Mouse (Mus musculus) myocyte (in vitro differentiated cells): ENCODE data around the gene Whamm. TPM values are rescaled to one million over a fixed set of nuclear protein-coding genes. Genes with fewer than 3 reads are reported as not detected.

Experiments used
- H3K27me3 ChIP-seq: one replicate; pipeline ENCODE4 v1.6.1; 2011; ENCODE audit not compliant: control insufficient read depth, insufficient read depth, insufficient read length
- H3K36me3 ChIP-seq: one replicate; pipeline ENCODE4 v1.6.1; 2011; ENCODE audit not compliant: control insufficient read depth, insufficient read depth
- H3K4me2 ChIP-seq: one replicate; pipeline ENCODE4 v1.6.1; 2011; ENCODE audit warnings: low read depth, control low read depth
- H3K4me3 ChIP-seq: one replicate; pipeline ENCODE4 v1.5.1; 2011; ENCODE audit warnings: mild to moderate bottlenecking, control low read depth, moderate library complexity
- H3K79me2 ChIP-seq: one replicate; pipeline ENCODE4 v1.6.1; 2011; ENCODE audit not compliant: control insufficient read depth, insufficient read depth
- H3ac ChIP-seq: one replicate; pipeline ENCODE4 v1.6.1; 2011; ENCODE audit not compliant: control insufficient read depth, insufficient read length
- CEBPB ChIP-seq: IDR thresholded peaks from 2 replicates; pipeline ENCODE4 v1.6.1; 2011; ENCODE audit warnings: mild to moderate bottlenecking, moderate library complexity; ENCODE audit not compliant: poor library complexity, insufficient read depth, severe bottlenecking
- E2F4 ChIP-seq: IDR thresholded peaks from one replicate; pipeline ENCODE4 v1.6.1; 2011; ENCODE audit warnings: mild to moderate bottlenecking, control low read depth, moderate library complexity; ENCODE audit not compliant: insufficient read depth
- MAX ChIP-seq: IDR thresholded peaks from one replicate; pipeline ENCODE4 v1.6.1; 2011; ENCODE audit warnings: low read depth, mild to moderate bottlenecking, control low read depth
- MYOD1 ChIP-seq, 3 experiments: IDR thresholded peaks; one replicate each; pipeline ENCODE4 v1.6.1; 2011; ENCODE audit warnings: control low read depth in 2 of 3, low read depth in 2 of 3, mild to moderate bottlenecking in 2 of 3, moderate library complexity in 1 of 3; ENCODE audit not compliant: insufficient read length in 2 of 3, control insufficient read depth in 1 of 3
- MYOG ChIP-seq, 3 experiments: IDR thresholded peaks; one replicate each; pipeline ENCODE4 v1.6.1; 2011; ENCODE audit warnings: control low read depth in 2 of 3, low read depth in 2 of 3, mild to moderate bottlenecking in 2 of 3; ENCODE audit not compliant: insufficient read length in 2 of 3, control insufficient read depth in 1 of 3, insufficient read depth in 1 of 3
- POLR2A ChIP-seq: IDR thresholded peaks from one replicate; pipeline ENCODE4 v1.6.1; 2011; ENCODE audit warnings: low read depth, mild to moderate bottlenecking, control low read depth, moderate library complexity; ENCODE audit not compliant: insufficient read length
- POLR2AphosphoS2 ChIP-seq: IDR thresholded peaks from one replicate; pipeline ENCODE4 v1.6.1; 2011; ENCODE audit warnings: low read depth, control low read depth; ENCODE audit not compliant: insufficient read length
- REST ChIP-seq: IDR thresholded peaks from one replicate; pipeline ENCODE4 v1.6.1; 2011; ENCODE audit warnings: mild to moderate bottlenecking, control low read depth, moderate library complexity; ENCODE audit not compliant: insufficient read depth, insufficient read length
- SRF ChIP-seq: IDR thresholded peaks from one replicate; pipeline ENCODE4 v1.6.1; 2011; ENCODE audit warnings: low read depth; ENCODE audit not compliant: control insufficient read depth, insufficient read length
- TCF12 ChIP-seq: IDR thresholded peaks from one replicate; pipeline ENCODE4 v1.6.1; 2011; ENCODE audit warnings: mild to moderate bottlenecking, control low read depth; ENCODE audit not compliant: poor library complexity, insufficient read depth, severe bottlenecking
- TCF3 ChIP-seq: IDR thresholded peaks from one replicate; pipeline ENCODE4 v1.6.1; 2011; ENCODE audit warnings: low read depth, control low read depth; ENCODE audit not compliant: insufficient read length
- USF1 ChIP-seq: IDR thresholded peaks from one replicate; pipeline ENCODE4 v1.6.1; 2011; ENCODE audit warnings: low read depth, mild to moderate bottlenecking, control low read depth, moderate library complexity
- polyA plus RNA-seq: library from polyadenylated mRNA; unstranded; fragments of >200 nt; fragmentation: generic; extraction: Trizol; gene quantifications from one replicate; pipeline ENCODE4 v1.2.1, GENCODE M21; 2012; ENCODE audit warnings: missing spikeins

The Whamm gene
- polyA plus RNA-seq, 1 experiment: 4.0 TPM

DNA sequence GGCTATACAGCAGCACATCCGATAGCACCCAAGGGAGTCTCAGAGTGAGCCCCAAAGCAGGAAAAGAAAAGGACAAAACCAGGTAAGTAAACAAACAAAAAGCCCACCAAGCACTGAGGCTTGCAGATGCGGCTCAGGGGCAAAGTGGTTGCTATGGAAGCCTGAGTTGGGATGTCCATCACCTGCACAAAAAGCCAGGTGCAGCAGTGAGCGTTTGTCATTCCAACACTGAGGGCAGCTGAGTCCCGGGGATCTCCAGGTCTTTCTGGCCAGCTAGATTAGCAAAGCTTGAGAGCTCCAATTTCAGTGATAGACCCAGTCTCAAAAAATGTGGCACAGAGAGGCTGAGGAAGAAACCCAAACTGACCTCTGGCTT, 13.1 kb upstream of the Whamm start:
- Histone ChIP-seq H3K4me3 (no peak overlapping the region), H3K27me3 (peaks cover 17% of the 10 kb centered on the region), H3ac (no peak overlapping the region), H3K36me3 (no peaks in the 10 kb centered on the region), H3K79me2 (no peaks in the 10 kb centered on the region), H3K4me2 (no peak overlapping the region)
- no peak for TF ChIP-seq E2F4
- TF ChIP-seq USF1: no peak
- no peak for TF ChIP-seq MAX
- TF ChIP-seq SRF: no peak

DNA sequence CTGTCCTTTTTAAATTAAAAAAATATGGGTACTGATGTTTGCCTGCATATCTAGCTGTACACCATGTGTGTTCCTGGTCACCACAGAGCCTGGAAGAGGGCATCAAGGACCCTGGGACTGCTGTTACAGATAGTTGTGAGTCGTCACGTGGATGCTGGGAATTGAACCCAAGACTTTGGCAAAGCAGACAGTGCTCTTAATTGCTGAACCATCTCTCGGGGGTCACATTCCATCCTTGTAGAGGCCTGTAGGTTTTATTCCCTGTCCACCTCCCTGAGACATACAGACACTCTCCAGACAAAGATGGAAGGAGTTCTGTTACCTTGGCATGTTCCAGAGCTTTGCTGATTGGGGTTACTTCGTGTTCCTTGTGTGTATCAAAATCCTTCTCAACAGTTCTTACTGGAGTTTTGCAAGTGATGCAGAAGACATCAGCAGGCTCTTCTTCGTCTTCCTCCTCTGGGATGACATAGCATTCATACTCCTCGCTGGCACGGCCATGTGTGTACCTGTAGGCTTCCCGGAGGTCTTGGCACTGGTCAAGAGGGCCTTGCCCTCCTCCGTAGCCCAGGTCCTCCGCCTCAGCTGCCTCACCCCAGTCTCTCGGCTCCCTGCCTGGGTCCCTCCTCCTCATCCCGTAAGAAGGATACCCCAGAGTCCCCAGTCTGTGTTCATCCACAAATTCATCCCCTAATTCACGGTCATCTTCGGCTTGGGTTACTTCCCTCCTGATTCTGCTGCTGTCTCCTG, 11.7 kb upstream of the Whamm start:
- no peak for TF ChIP-seq MYOG (IDR thresholded peaks at IDR 0.05; ENCODE audit: control insufficient read depth in 1 of 3, insufficient read depth in 1 of 3, insufficient read length in 2 of 3, low read depth in 2 of 3)
- TF ChIP-seq USF1: no peak
- TF ChIP-seq CEBPB: no peak
- no peak for TF ChIP-seq SRF
- no peak for TF ChIP-seq MAX
- no peak for TF ChIP-seq MYOD1 (IDR thresholded peaks at IDR 0.05; ENCODE audit: control insufficient read depth in 1 of 3, insufficient read length in 2 of 3, low read depth in 2 of 3)
- no peak for TF ChIP-seq TCF12
- TF ChIP-seq TCF3: no peak
- TF ChIP-seq E2F4: no peak
- no peak for TF ChIP-seq POLR2AphosphoS2
- TF ChIP-seq REST: no peak
- no peaks in the 10 kb centered on the region for H3K79me2 ChIP-seq

DNA sequence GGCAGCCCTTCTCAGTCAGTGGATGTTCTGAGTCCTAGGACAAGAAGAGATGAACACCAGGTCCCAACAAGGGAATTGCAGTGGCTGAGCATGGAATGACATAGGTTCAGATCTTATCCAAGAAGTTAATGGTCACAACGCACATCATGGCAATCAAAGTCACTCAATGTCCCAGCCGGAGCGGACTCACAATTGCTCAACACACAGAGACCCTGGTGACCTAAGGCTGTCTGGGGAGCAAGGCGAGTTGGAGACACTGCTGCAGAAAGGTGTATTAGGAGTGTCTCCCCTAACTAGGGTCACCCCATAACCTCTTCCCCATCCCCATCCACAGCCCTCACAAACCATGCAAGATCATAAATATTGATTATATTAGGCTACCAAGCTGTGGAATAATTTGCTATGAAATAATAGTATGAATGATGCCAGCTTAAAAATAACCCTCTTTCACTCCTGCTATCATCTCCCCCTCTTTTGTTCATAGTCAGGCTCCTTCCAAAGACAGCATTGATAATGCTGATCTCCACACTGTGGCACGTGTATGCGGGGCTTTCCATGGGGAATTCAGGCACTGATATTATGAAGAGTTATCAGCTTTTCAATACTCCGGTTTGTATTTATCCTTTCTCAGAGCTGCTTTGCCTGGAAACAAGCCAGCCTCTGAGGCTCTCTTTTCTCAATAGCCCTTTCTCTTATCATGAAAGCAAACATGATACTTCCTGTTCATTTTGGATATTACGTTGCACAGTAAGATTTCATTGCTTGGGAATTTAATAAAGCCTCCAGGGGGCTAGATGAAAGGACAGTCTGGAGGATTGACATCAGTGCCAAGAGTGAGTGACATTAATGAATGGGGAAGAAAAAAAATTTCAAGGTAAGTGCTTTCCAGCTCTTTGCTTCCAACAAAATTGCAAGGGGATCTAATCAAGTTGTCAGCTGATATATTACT, 10.7 kb upstream of the Whamm start:
- no peak overlapping the region for H3K4me2 ChIP-seq
- no peak overlapping the region for H3K4me3 ChIP-seq
- H3ac ChIP-seq: no peak overlapping the region
- no peaks in the 10 kb centered on the region for H3K36me3 ChIP-seq
- H3K27me3 ChIP-seq: peaks cover 33% of the 10 kb centered on the region
- H3K79me2 ChIP-seq: no peaks in the 10 kb centered on the region
- TF ChIP-seq E2F4 (no peak), MYOD1 (IDR thresholded peaks at IDR 0.05; ENCODE audit: control insufficient read depth in 1 of 3, insufficient read length in 2 of 3, low read depth in 2 of 3) (no peak), MYOG (IDR thresholded peaks at IDR 0.05; ENCODE audit: control insufficient read depth in 1 of 3, insufficient read depth in 1 of 3, insufficient read length in 2 of 3, low read depth in 2 of 3) (no peak), TCF3 (no peak)

More for the DNA sequence above, 11.7 kb upstream of the Whamm start:
- Histone ChIP-seq H3ac (no peak overlapping the region), H3K27me3 (peaks cover 28% of the 10 kb centered on the region), H3K4me3 (no peak overlapping the region), H3K36me3 (no peaks in the 10 kb centered on the region), H3K4me2 (no peak overlapping the region)

DNA sequence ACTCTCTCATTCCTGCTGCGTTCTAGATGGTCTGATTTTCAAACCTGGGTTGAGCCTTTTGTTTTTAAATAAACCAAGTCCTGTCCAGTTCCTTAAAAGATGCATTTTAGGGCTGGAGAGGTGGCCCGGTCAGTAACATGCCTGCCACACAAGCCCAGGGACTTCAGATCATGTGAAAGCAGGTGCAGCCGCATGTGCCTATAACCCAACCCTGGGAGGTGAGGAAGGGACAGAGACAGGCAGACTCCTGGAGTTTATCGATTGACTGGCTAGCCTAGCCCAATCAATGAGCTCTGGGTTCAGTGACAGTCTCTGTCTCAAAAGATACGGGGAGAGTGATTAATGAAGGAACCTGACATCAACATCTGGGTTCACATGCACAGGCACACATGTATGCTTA, 9.9 kb upstream of the Whamm start:
- Histone ChIP-seq H3K4me2 (no peak overlapping the region), H3K4me3 (no peak overlapping the region), H3K27me3 (peaks cover 33% of the 10 kb centered on the region), H3K79me2 (no peaks in the 10 kb centered on the region), H3ac (no peak overlapping the region), H3K36me3 (no peaks in the 10 kb centered on the region)
- TF ChIP-seq TCF12: no peak
- no peak for TF ChIP-seq REST
- TF ChIP-seq MYOG (IDR thresholded peaks at IDR 0.05; ENCODE audit: control insufficient read depth in 1 of 3, insufficient read depth in 1 of 3, insufficient read length in 2 of 3, low read depth in 2 of 3): no peak
- TF ChIP-seq SRF: no peak
- no peak for TF ChIP-seq POLR2AphosphoS2
- TF ChIP-seq MAX: no peak
- TF ChIP-seq TCF3: no peak
- no peak for TF ChIP-seq MYOD1 (IDR thresholded peaks at IDR 0.05; ENCODE audit: control insufficient read depth in 1 of 3, insufficient read length in 2 of 3, low read depth in 2 of 3)
- TF ChIP-seq POLR2A: no peak
- TF ChIP-seq E2F4: no peak
- TF ChIP-seq USF1: no peak
- TF ChIP-seq CEBPB: no peak

DNA sequence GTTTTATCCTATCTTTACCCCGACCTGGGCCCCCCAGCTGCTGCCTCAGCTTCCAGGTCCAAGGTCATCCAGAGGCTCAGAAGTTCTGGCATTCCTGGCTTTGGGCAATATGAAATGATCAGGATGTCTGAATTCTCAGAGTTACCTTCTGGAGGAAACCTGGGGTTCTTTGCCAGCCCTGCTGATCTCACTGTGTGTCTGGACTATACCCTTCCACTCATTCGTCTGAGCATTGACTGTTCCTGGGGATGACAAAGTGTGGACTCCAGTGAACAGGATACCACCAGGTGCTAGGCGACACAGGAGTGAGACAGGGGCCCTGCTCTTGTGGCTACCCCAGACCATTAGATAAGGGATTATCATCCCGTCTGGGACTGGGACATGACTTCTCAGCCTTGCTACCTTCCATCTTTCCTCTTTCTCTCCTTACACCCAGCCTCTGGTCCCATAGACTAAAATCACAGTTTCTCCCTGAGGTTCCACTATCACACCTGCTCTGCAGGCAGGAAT, 7.5 kb upstream of the Whamm start:
- Histone ChIP-seq H3K27me3 (peaks cover 33% of the 10 kb centered on the region), H3K36me3 (no peaks in the 10 kb centered on the region), H3K79me2 (no peaks in the 10 kb centered on the region), H3K4me2 (no peak overlapping the region), H3ac (no peak overlapping the region), H3K4me3 (no peak overlapping the region)
- TF ChIP-seq POLR2AphosphoS2: no peak
- TF ChIP-seq TCF12: no peak
- no peak for TF ChIP-seq POLR2A
- TF ChIP-seq USF1: no peak
- no peak for TF ChIP-seq SRF
- no peak for TF ChIP-seq MYOD1 (IDR thresholded peaks at IDR 0.05; ENCODE audit: control insufficient read depth in 1 of 3, insufficient read length in 2 of 3, low read depth in 2 of 3)
- TF ChIP-seq E2F4: no peak
- TF ChIP-seq REST: no peak
- no peak for TF ChIP-seq MAX
